In the genomic region with DNA sequence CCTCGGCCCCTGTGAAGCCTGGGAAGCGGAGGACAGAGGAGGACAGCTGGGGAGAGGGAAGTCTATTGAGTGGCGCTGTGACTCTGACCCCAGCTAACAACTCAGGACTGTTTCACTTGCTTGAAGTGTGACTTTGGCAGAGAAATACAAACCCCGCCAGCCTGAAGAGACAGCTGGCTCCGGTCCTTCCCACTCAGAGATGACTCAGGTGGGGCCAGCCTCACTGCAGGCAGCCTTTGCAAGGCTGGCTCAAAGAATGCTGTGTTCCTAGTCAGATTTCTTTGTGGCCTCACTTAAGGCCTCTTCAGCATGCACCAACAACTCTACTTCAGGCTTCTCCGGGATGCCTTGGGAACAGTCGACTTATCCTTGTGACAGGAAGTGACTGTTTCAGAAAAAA, we compare ENCODE assay signal across 20 mouse cellular contexts.
DNase-seq lines count a peak whose midpoint lies in the region; ATAC-seq and TF ChIP-seq lines count a peak whose summit lies in the region.
"Had no signal": no experiment of that assay in that cellular context is flagged by ENCODE, and none has a peak within 500 bp of the region (broad histone marks: within the 10 kb centered on the region; RNA-seq: fewer than 3 reads in every experiment).

No protein-coding gene starts in this region.

- intact Hi-C loops in gastrocnemius, adult 2 months (cut with DNase I) = no loop called here

- peaks cover 9% of the 10 kb centered on the region; the same call in 1 of the 2 replicates for H3K27me3 ChIP-seq in embryonic facial prominence, embryonic 13.5 days
- peaks cover 63% of the 10 kb centered on the region for H3K27me3 ChIP-seq in embryonic facial prominence, embryonic 10.5 days (replicated peaks; ENCODE audit: low read depth, poor library complexity, severe bottlenecking)
- H3K27me3 ChIP-seq in stomach, embryonic 16.5 days (ENCODE audit: control insufficient read depth, insufficient read depth, low read length) = no peaks in the 10 kb centered on the region
- H3K27me3 ChIP-seq in stomach, postnatal 0 days (ENCODE audit: control insufficient read depth, insufficient read depth, low read length) = no peaks in the 10 kb centered on the region
- H3K27me3 ChIP-seq: limb, embryonic 12.5 days; liver, embryonic 13.5 days had no signal

- H3K4me3 ChIP-seq in embryonic facial prominence, embryonic 13.5 days = no peak overlapping the region
- H3K4me3 ChIP-seq in embryonic facial prominence, embryonic 10.5 days = no peak overlapping the region
- H3K4me3 ChIP-seq in stomach, embryonic 16.5 days (replicated peaks; ENCODE audit: low read length) = no peak overlapping the region
- H3K4me3 ChIP-seq in stomach, postnatal 0 days (ENCODE audit: low read depth, low read length) = no peak overlapping the region
- no peak overlapping the region for H3K4me3 ChIP-seq in gastrocnemius, adult 2 months
- H3K4me3 ChIP-seq: limb, embryonic 12.5 days; liver, embryonic 13.5 days; myocyte had no signal

- no peaks in the 10 kb centered on the region for H3K36me3 ChIP-seq in embryonic facial prominence, embryonic 13.5 days
- no peaks in the 10 kb centered on the region for H3K36me3 ChIP-seq in embryonic facial prominence, embryonic 10.5 days (replicated peaks)
- H3K36me3 ChIP-seq in stomach, embryonic 16.5 days (ENCODE audit: control insufficient read depth, insufficient read depth, low read length) = no peaks in the 10 kb centered on the region
- H3K36me3 ChIP-seq in stomach, postnatal 0 days (ENCODE audit: control insufficient read depth, insufficient read depth, low read length) = no peaks in the 10 kb centered on the region
- H3K36me3 ChIP-seq: limb, embryonic 12.5 days; liver, embryonic 13.5 days had no signal

- ATAC-seq in embryonic facial prominence, embryonic 13.5 days (ENCODE audit: insufficient number of reproducible peaks, insufficient read depth, low FRiP score, low TSS enrichment, low read depth) = no peak
- ATAC-seq in stomach, embryonic 16.5 days (ENCODE audit: insufficient read depth, low FRiP score) = 0 out of 2 replicates have a peak, but pooled peaks have one; percentile 29
- ATAC-seq in stomach, postnatal 0 days (ENCODE audit: low FRiP score, low TSS enrichment) = no peak
- ATAC-seq: hindbrain, embryonic 16.5 days; lung, postnatal 0 days had no signal

- no peak overlapping the region for H3K4me2 ChIP-seq in embryonic facial prominence, embryonic 13.5 days
- H3K4me2 ChIP-seq in stomach, embryonic 16.5 days (ENCODE audit: low read depth, low read length) = no peak overlapping the region
- no peak overlapping the region for H3K4me2 ChIP-seq in stomach, postnatal 0 days (replicated peaks; ENCODE audit: low read depth)
- H3K4me2 ChIP-seq: limb, embryonic 12.5 days; liver, embryonic 13.5 days had no signal

- TF ChIP-seq CTCF in stomach, postnatal 0 days (IDR thresholded peaks at IDR 0.05; ENCODE audit: low read depth) = no peak
- no peak for TF ChIP-seq CTCF in gastrocnemius, adult 2 months (IDR thresholded peaks at IDR 0.05)

- no peak overlapping the region for H3K9ac ChIP-seq in embryonic facial prominence, embryonic 13.5 days
- no peak overlapping the region for H3K9ac ChIP-seq in stomach, embryonic 16.5 days (ENCODE audit: low read length)
- no peak overlapping the region for H3K9ac ChIP-seq in stomach, postnatal 0 days (ENCODE audit: low read length)
- H3K9ac ChIP-seq: limb, embryonic 12.5 days; liver, embryonic 13.5 days had no signal

- no peak for TF ChIP-seq EP300 in stomach, postnatal 0 days (optimal IDR thresholded peaks at IDR 0.05)

- 48% methylated on average over 7 of the region's 7 CpGs for WGBS in embryonic facial prominence, embryonic 13.5 days
- 60% methylated on average over 7 of the region's 7 CpGs for WGBS in embryonic facial prominence, embryonic 10.5 days
- WGBS in stomach, embryonic 16.5 days = 53% methylated on average over 7 of the region's 7 CpGs
- 54% methylated on average over 7 of the region's 7 CpGs for WGBS in stomach, postnatal 0 days

- no peak for DNase-seq in embryonic facial prominence, embryonic 10.5 days (ENCODE audit: low spot score)
- peak; percentile 28 for DNase-seq in layer of hippocampus, adult 9-11 months
- DNase-seq in layer of hippocampus, adult 9-10 months (ENCODE audit: low spot score) = no peak
- DNase-seq in stomach, postnatal 0 days (ENCODE audit: low spot score) = no peak
- no peak for DNase-seq in kidney, adult 8-10 months
- no peak for DNase-seq in gastrocnemius, adult 2 months
- DNase-seq: cerebellum, adult 11 months; cerebellum, postnatal 36 days; heart, postnatal 4 days; kidney, adult 11 months; kidney, postnatal 25 days; liver, embryonic 13.5 days; midbrain, embryonic 14.5 days; thymus, adult 18-20 months had no signal

- H3K27ac ChIP-seq in embryonic facial prominence, embryonic 13.5 days = 0 out of 2 replicates have a peak overlapping the region, but pooled peaks have one; percentile 4
- no peak overlapping the region for H3K27ac ChIP-seq in embryonic facial prominence, embryonic 10.5 days (replicated peaks)
- no peak overlapping the region for H3K27ac ChIP-seq in stomach, embryonic 16.5 days (ENCODE audit: low read length)
- H3K27ac ChIP-seq in stomach, postnatal 0 days (replicated peaks) = no peak overlapping the region
- H3K27ac ChIP-seq in gastrocnemius, adult 2 months = no peak overlapping the region
- H3K27ac ChIP-seq: limb, embryonic 12.5 days; liver, embryonic 13.5 days had no signal

- H3K4me1 ChIP-seq in embryonic facial prominence, embryonic 13.5 days = peaks cover 9% of the 10 kb centered on the region; the same call in 1 of the 2 replicates
- peaks cover 29% of the 10 kb centered on the region for H3K4me1 ChIP-seq in embryonic facial prominence, embryonic 10.5 days
- no peaks in the 10 kb centered on the region for H3K4me1 ChIP-seq in stomach, embryonic 16.5 days (ENCODE audit: control insufficient read depth, insufficient read depth, low read length)
- H3K4me1 ChIP-seq in stomach, postnatal 0 days (replicated peaks; ENCODE audit: control insufficient read depth, insufficient read depth) = no peaks in the 10 kb centered on the region
- H3K4me1 ChIP-seq: liver, embryonic 13.5 days had no signal

- H3K9me3 ChIP-seq in embryonic facial prominence, embryonic 13.5 days = no peaks in the 10 kb centered on the region
- no peaks in the 10 kb centered on the region for H3K9me3 ChIP-seq in embryonic facial prominence, embryonic 10.5 days
- H3K9me3 ChIP-seq in stomach, embryonic 16.5 days (replicated peaks; ENCODE audit: control insufficient read depth, low read length) = no peaks in the 10 kb centered on the region
- H3K9me3 ChIP-seq in stomach, postnatal 0 days (ENCODE audit: control insufficient read depth, low read length) = no peaks in the 10 kb centered on the region
- H3K9me3 ChIP-seq: limb, embryonic 12.5 days; liver, embryonic 13.5 days had no signal
